Mouse (Mus musculus): Measurements from ENCODE around the gene Fcho1.
"Not testable (repeated sequence)": the region's sequence is repeated elsewhere in the genome, so short reads cannot be mapped to it uniquely, and the experiment has no call there.

The Fcho1 gene

GRCm38 (mm10) chr8:71725122-71725924 is at the start of gene Fcho1:
TSS of gene Fcho1 (minus strand) at chr8:71725716.
- DNase-seq, result peak; percentile 75 to 86

DNA sequence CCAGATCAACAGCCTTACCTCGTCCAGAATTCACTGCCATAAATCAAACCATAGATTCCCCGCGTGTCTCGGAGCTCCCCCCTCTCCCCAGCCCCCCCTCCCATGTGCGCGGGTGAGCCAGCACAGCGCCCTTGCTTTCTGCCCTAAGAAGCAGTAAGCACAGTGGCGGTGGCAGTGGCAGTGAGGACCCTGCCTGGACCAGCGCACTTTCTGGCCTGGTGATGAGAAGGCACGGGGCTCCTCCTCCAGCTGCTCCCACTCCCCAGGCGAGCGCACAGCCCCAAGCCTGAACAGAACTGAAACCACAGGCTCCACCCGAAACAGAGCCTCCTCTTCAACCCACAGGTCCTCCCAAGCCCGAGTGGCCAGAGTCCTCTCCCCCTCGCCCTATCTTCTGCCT is 45.8 kb upstream of the Fcho1 start:
- DNase-seq, result no peak

- DNase-seq, result no peak
Observed at GRCm38 (mm10) chr8:71758816-71759215, 33.3 kb upstream of the Fcho1 start.

DNA sequence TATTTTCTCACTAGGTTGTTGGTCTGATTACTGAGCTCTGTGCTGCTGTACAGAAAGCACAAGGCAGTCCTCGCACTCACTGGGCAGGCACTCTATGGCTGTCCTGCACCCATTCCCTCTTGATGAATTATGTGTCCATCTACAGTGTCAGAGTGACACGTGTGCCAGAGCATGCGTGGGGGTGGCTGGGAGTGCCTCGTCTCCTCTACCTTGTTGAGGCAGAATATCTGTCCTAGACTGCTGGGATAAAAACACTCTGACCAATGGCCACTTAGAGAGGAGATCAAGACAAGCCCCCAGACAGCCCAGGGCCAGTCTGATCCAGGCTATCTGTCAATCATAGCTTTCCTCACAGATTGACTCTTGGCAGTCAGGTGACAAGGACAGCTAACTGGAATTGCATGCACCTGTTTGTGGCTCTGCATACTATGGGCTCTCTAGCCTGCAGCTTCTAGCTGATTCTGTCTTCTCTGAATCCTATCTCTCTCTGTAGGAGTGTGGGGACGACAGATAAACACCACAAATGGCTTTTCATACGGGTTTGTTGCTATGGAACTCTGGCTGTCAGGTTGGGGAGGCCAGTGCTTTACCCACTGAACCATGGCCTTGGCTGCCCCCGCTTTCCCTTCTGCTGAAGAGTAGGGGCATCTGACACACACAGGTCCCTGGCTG is 27.5 kb upstream of the Fcho1 start:
- not testable (repeated sequence) for DNase-seq

- DNase-seq, result not testable (repeated sequence)
Observed at GRCm38 (mm10) chr8:71752263-71752662, 26.7 kb upstream of the Fcho1 start.

- peak; percentile 19 to 49 for DNase-seq
Observed at GRCm38 (mm10) chr8:71751337-71751886, 25.9 kb upstream of the Fcho1 start.

DNA sequence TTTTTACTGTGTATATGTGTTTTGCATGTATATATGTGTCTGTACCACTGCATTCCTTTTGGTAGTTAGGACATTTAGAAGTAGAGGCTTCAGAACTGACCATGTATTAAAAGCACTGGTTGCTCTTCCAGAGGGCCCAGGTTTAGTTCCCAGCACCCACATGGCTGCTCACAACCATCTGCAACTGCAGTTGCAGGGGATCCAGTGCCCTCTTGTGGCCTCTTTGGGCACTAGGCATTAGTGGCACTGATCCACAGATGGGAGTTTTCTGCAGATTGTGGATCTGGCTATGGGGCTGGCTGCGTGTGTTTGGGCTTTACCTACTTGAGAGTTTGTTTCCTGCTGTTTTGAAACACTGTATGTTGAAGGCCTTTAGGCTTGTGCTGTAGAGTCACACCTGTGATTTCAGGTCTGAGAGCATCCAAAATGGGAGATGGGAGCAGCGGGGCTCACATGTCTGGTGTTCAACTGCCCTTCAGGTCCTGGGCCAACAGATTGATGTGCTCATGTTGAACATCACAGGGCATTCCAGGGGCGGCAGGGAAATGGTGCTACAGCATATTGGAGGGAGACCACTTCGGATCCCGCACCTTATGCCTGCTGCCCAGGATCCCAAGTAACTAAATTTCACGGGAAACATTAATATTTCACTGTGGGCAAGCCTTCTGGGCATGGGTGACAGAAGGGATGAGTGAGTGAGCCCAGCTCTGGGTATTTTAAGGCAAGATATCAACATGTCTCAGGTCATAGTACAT is 24.0 kb upstream of the Fcho1 start:
- DNase-seq, result not testable (repeated sequence)

DNA sequence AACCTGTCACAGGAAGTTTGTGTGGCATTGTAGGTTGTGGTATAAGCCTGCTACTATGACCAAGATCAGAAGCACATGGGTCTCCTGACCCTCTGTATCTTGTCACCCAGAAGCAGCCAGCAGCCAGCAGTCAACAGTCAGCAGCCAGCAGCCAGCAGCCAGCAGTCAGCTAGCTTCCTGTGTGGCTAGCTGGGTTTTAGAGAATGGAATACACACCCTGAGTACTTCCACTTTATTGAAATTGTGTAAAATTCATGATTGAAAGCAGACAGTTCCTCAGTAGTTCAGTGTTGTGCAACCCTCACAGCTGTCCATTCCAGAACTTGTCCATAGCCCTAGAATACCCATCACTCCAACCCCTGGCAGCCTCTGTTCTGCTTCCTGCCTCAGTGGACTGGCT is 21.6 kb upstream of the Fcho1 start:
- DNase-seq, result not testable (repeated sequence)

GRCm38 (mm10) chr8:71745322-71745721 is 19.8 kb upstream of the Fcho1 start:
- DNase-seq, result no peak

- no peak for DNase-seq
Observed at GRCm38 (mm10) chr8:71742783-71743182, 17.3 kb upstream of the Fcho1 start.

DNA sequence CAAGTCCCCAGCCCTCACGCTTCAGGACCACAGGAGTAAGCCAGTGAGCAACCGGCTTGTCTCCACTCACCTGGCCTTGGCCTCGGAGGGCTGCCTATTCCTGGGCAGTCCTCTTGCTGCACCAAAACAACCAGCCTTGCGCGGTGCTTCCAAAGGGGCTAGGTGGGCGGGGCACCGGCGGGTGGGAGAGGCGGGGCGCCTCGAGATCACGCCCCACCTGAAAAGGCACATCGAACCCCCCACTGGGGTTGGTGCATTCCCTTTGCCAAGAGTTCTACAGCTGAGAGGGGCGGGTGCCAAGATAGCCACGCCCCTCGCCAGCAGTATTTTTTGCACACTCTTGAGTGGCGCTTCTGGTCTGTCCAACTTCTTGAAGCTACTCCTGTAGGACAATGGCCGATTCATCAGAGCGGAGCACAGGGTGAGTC is 16.2 kb upstream of the Fcho1 start:
- no peak for DNase-seq

DNA sequence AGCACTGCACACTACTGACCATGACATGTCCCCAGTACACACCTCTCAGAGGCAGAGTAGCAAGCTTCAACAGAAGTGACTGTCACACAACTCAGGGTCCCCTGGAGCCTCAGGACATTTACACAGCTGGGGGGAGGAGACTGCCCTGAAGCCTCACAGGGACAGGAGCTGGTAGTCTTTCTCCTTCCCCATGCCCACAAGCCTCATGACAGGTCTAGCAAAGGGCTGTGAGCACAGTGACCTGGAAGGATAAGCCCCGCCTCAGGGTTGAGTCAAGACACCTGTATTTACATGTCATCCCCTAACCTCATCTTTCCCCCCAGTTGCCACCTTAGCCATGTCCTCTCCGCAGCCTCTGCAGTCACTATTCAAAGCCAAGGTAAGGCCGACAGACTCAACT is 15.7 kb upstream of the Fcho1 start:
- no peak for DNase-seq

DNA sequence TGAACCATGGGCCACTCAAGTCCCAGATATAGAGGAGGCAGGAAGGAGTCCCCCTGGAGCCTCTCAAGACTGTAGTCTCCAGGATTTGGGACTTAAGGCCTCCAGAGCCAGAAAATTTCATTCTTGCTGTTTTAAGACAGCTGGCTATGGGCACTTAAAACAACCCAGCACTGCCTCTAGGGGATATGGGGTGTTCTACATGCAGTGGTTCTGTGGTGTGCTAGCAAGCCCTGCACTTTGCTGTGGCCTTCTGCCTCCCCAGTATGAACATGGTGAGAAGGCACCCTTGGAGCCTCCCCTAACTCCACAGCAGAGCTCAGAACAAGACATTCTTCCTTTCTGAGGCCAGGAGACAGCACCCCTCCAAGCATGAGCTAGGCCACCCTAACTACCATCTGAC is 12.8 kb upstream of the Fcho1 start:
- DNase-seq, result not testable (repeated sequence)

DNA sequence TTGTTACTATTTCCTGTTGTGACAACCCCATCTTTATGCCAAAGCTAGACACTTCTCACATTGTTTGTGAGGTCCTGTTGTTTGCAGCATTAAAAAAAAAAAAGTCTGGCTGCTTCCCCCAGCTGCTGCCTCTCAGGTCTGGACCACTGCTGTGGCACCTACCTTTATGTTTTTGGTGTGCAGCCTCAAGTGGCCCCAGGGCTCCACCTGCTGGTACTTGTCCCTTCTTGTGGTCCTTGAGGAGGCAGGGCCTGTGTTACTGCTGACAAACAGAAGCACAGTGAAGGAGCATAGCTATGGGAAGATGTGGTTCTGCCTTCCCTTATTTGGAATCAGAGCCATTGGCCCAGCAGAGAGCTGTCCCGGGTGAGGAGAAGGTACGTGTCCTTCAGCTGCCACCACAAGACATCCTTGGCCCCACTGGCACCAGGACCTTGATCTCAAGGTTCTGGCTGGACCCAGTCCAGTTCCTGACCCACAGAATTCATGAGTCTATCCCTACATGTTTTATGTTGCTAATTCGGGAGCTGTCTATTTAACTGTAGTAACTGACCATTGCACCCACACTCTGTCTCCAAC is 6.2 kb upstream of the Fcho1 start:
- peak; percentile 63 to 83 for DNase-seq

- DNase-seq, result no peak
Observed at GRCm38 (mm10) chr8:71728826-71729620, 3.5 kb upstream of the Fcho1 start.

GRCm38 (mm10) chr8:71728240-71728785 is 2.8 kb upstream of the Fcho1 start:
- no peak for DNase-seq

DNA sequence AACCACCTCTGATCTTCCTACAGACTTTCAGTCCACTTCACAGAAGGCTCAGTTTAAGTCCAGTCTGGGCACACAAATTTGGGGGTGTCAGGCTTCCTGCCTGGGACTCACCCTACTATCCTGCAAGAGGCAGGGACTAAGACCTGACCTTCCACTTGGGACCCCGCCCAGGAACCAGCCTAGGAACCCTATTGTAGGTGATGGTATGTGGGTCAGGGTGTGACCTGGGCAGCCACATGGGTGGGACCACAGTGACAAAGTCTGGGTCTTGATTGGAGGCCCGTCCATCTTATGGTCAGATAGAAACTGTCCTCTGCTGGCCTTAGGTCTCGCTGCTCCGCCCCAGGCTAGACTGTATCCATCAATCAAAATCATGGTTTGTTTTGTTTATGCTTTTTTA is 1.1 kb downstream of the Fcho1 start:
- DNase-seq, result no peak

DNA sequence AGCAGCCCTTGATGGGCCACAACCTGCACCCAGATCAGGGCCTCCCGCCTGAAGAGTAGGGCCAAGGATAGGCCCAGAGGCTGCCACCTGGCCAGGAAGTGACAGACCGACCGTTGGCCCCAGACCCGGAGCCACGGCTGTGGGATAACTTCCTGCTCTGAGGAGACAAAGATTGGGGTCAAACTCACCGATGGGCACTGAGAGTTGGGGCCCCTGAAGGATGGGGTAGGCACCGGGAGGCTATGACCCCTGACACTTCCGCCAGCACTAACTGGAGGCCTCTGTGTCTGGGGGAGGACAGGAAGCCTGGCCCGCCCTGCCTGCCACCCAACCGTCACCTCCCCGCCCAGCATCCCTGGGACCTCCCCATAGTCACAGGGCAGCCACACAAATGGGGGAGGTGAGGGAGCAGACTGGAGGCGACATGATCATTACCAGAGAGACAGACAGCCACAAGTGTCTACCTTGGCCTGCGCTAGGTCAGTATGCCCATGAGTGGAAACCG is 2.4 kb downstream of the Fcho1 start:
- peak; percentile 75 to 79 for DNase-seq

- no peak for DNase-seq
Observed at GRCm38 (mm10) chr8:71719928-71720457, 5.5 kb downstream of the Fcho1 start.

DNA sequence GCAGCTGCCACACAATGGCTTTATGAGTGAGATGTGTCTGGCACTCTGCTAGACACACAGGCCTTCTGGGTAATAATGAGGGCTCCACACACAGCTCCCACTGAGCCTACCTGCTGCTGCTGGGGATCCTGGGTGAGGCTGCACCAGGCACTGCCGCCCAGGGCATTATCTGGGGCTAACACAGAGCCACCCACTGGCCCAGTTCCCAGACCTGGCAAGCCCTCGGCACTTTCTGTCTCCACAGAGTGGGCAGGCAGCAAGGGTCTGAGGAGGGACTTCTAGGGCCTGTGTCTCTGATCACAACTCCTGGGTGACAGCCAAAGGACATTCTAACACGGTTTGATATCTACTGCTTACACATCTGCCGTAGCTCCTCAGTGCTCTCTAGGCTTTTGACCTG is 6.3 kb downstream of the Fcho1 start:
- no peak for DNase-seq

DNA sequence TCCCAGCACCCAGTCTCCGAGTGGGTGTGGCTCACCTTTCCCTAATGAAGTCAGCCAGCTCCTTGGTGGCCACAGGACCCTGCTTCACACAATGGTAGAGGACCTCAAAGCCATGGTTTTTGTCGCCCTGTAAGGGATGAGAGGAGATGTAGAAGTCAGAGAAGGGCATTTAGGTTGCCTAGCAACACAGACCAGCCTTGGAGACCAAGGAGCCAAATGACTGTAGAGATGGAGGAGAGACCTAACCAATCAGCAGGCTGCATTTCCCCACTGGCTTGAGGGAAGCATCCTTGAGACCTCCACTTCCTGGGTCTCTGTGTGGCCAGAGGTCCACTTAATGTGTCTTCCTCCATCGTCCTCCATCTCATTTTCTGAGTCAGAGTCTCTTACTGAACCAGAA is 7.3 kb downstream of the Fcho1 start:
- no peak for DNase-seq

Measured in spleen, adult 18-20 months (tissue).